Mouse (Mus musculus) lung, postnatal 0 days (tissue): ENCODE measurements at regions not wholly inside any gene's neighbourhood (a gene's known extent, or its start where the extent isn't known, plus 50 kb on each side); places are given as distances from the start of the nearest gene placed in this dataset.

Experiments used
- CTCF ChIP-seq: IDR thresholded peaks from 2 replicates; pipeline ENCODE4 v1.5.1; 2016; ENCODE audit warnings: antibody characterized with exemption, mild to moderate bottlenecking
- EP300 ChIP-seq: IDR thresholded peaks from 2 replicates; pipeline ENCODE4 v1.6.1; 2016; ENCODE audit warnings: antibody characterized with exemption, mild to moderate bottlenecking, control low read depth

DNA sequence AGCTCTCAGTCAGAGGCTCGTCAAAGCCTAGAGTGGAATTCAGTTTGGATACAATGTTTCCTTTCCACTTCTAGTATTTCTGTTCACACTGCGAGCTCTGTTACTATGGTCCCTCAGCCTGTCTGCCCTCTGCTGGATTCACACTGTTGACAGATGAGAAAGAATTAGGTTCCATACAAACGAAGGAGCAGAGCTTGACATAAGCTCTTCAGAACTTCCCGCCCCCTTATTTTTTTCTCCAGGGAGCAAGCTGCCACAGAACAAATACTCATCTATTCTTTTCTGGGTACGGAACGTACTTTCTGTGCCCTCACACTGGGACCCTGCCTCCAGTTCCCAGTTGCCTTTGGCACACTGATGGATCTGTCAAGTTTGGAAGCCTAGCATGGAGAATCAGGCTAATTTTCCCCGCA, 114.5 kb upstream of the Cdh13 start:
- TF ChIP-seq CTCF: no peak
- TF ChIP-seq EP300: no peak
